Mouse (Mus musculus): Measurements from ENCODE around the gene Gm29666.
"Not testable (repeated sequence)": the region's sequence is repeated elsewhere in the genome, so short reads cannot be mapped to it uniquely, and the experiment has no call there.

Gene Gm29666

DNA sequence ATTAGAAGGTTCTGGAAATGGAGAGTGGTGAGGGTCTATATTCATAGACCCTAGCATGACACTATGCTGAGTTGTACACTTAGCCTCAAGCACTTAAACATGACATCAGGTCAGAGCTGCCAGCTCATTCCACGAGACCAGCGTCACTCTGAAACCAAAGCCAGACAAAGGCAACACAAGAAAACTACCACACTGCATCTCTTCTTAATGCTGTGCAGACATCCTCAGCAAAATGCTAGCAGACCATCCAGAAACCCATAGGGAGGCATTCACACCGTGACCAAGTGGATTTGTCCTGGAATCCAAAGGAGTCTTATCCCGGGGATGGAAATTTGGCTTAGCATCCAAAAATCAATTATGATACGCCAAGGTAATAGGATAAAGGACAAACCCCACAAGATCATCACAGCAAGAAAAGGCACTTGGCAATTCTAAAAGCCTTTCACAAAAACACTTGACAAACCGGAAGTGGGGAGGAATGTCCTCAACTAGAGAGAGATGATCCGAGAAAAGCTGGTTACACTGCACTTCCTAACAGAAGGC, 15.9 kb downstream of the Gm29666 start:
- DNase-seq (ENCODE audit: low read depth, low spot score), result no peak

DNA sequence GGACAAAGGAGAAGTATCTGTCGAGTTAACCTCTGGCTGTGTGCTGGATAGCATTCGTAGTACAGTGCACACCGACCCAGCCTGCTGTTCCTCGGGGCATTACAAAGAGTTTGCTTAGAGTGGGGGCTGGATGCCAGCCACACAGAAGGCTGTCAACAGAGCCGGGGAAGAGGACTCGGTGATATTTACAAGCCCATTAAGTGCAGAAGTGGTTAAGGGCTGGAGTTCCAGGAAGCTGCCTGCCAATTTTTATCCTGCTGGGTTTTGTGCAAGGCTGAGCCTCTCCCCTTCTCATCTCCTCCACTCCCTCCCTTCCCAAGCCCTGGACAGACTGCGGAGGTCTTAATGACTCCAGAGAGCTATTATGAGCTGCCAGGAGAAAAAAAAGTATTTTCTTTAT, 21.8 kb downstream of the Gm29666 start:
- DNase-seq (ENCODE audit: low read depth, low spot score), result no peak

DNA sequence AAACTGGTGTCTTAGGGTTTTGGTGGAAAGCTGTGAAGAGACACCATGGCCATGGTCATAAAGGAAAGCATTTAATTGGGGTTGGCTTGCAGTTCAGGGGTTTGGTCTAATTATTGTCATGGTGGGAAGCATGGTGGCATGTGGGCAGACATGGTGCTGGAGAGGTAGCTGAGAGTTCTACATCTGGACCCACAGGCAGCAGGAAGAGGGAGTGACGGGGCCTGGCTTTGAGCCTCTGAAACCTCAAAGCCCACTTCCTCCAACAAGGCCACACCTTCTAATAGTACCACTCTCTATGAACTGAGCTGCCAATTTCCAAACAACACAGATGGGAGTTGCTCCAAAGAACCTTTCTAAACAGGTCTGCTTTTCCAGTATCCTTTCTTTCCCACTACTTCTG, 23.2 kb downstream of the Gm29666 start:
- DNase-seq (ENCODE audit: low read depth, low spot score), result no peak

DNA sequence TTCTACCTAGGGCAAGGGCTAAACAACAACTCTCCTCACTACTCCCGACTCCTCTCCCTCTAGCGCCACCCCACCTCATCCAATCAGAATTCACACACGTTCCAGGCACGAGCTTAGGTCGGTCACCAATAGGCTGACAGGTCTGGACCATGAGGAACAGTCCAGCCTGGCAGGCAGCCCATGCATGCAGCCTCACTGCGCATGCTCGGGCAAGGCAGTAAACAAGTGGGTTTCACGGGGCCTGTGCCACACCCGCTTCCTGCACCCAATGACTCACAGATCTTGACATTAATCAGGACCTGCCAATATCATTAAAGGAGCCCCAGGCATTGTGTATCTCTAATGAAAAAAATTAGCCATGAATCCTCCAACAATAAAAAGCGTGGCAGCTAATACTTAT, 23.6 kb downstream of the Gm29666 start:
- DNase-seq (ENCODE audit: low read depth, low spot score), result not testable (repeated sequence)

DNA sequence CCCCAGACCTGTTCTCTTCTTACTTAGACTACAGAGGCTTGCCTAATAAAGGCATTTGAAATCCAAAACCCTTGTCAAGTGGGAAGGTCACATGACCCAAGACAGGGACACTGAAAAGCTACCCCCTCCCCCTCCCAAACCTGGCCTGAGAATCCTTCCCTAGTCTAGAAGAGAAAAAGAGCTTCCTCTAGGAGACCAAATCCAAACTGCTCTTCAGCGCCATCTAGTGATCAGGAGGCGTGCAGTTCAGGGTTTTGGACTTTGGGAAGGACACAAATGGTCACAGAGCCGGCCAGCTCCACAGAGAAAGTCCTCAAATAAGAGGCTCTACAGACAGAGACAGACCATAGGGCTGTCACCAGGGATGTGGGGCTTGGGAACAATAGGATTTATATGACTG, 28.2 kb downstream of the Gm29666 start:
- peak; percentile 85 for DNase-seq (ENCODE audit: low read depth, low spot score)

DNA sequence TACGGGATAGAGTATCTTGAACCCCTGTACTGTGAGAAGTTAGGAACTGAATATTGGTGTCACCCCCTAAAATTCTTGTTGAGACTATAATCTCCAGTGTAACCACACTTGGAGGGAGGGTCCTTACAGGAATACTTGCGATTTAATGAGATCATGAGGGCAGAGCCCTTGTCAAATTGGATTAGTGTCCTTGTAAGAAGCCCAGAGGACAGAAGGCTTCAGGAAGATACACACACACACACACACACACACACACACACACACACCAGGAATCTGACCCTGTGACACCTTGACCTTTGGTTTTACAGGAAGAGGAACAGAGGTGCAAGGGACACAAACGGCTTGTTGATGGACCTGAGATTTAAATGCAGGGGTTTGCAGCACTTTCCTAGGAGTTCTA, 28.6 kb downstream of the Gm29666 start:
- DNase-seq (ENCODE audit: low read depth, low spot score), result peak; percentile 20

DNA sequence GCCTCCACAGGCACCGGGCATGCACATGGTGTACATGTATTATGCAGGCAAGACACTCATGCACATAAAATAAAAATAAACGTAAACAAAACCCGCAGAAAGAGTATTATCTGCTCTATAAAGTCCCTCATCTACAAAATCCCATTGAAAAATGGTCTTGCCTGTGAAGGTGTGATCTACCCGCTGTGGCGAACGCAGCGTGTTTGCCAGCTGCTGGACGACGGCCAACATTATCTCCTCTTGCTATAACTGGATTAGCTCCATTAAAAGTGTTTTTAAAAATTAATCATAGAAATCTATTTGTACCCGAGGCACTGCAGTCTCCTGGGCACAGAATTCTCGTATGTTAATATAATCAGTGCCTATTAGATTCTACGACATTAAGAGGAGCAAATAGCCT, 31.8 kb downstream of the Gm29666 start:
- no peak for DNase-seq (ENCODE audit: low read depth, low spot score)

DNA sequence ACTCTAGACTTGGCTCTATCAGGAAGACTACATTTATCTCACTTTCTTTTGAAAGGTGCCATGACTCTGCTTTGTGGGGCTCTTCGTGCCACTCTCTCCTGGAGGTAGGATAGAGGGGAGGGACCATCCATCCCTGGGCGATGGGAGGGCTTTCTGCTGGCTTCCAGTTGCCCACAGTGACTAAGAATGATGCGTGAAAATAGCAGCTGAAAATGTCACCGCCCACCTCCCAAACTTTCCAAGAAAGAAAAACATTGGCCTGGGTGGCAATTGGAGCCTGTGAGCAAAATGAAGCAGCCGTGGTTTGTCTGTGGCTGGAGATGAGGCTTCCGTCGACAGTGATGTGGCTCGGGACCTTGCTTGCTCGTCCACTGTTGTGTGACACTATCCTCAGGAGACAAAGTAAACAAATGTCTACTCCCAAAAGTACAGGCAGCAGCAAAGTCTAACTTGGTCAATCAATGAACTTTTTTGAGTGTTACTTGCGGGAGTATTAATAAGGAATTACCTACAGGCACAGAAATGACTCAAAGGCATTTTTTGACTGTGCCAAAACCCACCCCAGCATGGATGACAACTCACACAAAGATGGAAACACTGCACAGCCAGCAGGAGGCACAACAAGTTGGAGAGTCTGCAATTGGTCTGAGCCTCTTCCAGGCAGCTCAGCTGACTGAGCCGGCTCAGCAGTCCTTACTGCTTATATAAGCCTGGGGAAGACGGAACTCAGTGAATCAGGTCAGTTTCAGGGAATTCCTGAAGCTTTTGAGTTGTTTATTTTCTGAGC, 42.6 kb downstream of the Gm29666 start:
- DNase-seq (ENCODE audit: low read depth, low spot score), result no peak

DNA sequence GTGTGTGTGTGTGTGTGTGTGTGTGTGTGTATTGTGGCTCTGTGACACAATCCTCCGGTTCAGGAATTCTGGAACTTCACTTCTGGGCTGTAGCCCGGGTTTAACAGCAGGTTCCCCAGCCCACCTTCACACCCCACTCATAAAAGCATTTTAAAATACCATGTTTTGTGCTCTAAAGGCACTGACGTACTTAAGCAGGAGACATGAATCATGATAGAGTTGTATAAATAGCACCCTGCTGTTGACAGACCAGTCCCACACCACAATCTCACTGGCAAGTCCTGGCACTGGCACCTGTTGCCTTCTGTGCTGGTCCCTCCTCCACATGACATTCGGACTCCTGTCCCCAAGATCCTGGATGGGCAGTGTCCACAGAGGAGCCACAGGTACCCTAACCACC, 46.0 kb downstream of the Gm29666 start:
- DNase-seq (ENCODE audit: low read depth, low spot score), result no peak

DNA sequence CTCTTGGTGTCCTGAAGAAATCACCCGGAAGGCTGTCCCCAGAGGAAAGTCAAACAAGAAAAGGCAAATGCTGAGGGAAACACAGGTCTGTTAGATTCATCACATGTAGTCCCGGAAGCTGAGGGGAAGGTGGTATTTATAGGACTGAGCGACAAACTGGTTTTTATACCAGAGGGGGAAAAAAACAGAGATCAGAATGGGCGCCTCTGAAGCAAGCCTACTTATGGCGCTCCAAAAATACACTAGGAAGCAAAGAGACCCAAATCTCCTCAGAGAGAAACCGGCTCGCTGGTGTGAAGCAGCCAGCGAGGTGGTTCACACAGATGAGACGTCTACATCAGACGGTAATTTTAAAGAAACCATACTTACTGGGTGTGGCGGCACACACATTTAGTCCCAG, 46.8 kb downstream of the Gm29666 start:
- no peak for DNase-seq (ENCODE audit: low read depth, low spot score)

DNA sequence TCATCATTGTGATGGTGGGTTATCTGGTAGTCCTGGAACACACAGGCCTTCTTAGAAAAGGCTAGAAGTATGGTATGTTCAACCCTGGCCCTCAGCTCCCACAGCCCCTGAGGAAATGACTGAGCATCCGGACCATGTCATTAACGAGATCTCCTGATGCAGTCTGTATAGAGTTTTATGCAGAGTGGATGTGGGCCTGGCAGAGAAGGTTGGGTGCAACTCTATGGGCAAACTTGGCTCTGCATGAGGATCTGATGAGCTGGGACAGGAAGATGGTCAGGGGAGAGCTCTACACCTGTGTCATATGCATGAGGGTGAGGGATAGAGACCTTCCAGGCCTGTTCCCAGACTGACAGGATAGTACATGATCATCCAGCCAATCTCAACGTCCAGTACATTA, 48.0 kb downstream of the Gm29666 start:
- DNase-seq (ENCODE audit: low read depth, low spot score), result no peak

DNA sequence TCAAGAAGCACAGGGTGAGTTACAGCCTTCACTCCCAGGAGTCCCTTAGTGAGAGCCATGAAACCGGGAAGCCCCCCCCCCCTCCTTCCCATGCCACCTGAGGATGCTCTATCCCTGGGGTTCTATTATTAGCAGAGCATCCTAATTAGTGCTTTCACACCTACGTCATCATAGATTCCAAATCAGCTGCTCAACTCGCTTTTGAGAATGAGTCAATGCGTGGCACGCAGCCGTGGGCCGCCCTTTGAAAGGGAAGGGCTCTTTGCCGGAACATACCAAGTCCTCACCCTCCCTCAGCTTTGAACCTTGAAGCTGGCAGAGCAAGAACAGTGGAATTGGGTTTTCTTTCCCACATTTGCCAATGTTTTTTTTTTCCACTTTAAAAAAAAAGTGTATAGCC, 57.9 kb downstream of the Gm29666 start:
- no peak for DNase-seq (ENCODE audit: low read depth, low spot score)
